Mouse (Mus musculus) thymus, postnatal 25 days (tissue): ENCODE results near the gene Znhit1.

Experiments
- DNase-seq: peaks from one replicate; pipeline ENCODE4 v3.0.0; 2022

Gene Znhit1

DNA sequence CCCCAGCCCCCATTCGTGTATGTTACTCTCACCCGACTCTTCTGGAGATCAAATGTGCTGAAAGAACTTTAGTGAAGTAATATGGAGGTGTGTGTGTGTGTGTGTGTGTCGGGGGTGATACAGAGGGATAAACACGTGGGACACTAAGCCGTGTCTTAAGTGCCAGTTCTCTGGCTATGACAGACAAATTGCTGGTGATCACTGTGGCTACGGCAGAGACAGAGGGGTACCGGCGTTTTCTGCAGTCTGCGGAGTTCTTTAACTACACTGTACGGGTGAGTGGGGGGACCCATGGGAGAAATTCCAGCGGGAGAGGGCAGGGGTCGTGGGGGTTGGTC is at the start of gene Znhit1:
Gene Znhit1 (minus strand): TSS at position 88 of the 338 bp plus-strand sequence.
- DNase-seq, result peak; percentile 8

DNA sequence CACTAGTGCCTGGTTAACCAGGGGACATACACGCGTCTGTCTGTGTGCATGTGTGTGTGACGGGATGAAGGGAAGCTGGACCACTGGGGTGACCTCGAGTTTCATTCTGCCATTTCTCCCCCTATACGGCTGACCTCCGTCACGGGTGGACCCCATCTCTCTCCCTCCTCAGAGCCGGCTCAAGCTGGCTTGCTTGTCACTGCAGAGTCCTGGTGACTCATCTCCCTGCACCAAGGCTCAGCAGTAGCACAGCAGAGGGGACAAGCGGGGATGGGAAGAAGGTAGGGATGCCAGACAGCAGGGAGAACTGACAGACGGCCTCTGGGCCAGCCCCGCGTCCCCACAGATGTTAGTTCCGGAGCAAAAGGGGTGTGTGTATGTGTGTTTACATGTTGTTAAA is 48.4 kb upstream of the Znhit1 start:
- no peak for DNase-seq

DNA sequence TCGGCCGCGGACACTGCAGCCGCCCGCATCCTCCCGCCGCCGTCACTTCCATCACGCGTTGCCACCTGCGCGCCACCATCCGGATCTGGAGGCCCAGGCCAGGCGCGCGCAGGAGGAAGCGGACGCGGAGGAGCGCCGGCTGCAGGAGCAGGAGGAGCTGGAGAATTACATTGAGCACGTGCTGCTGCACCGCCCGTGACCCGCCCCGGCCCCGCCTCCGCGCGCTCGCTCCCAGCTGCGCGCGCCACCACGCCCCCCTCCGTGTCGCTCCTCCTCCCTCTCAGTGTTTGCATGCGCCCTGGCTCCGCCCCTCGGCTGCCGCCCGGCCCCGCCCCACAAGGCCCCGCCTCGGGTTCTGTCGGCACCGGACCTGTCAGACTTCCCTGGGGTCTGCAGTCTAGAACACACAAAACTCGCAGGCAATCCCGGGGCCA is 44.8 kb upstream of the Znhit1 start:
- peak; percentile 90 for DNase-seq

DNA sequence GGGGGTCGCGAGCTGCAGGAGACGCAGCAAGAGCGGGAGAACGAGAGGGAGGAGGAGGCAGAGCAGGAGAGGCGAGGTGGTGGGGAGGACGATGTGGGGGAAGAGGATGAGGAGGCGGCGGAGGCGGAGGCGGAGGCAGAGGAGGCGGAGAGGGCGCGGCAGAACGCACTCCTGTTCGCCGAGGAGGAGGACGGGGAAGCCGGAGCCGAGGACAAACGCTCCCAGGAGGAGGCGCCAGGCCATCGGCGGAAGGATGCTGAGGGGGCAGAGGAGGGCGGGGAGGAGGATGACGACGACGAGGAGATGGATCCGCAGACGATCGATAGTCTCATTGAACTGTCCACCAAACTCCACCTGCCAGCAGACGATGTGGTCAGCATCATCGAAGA is 44.2 kb upstream of the Znhit1 start:
- DNase-seq, result peak; percentile 26

DNA sequence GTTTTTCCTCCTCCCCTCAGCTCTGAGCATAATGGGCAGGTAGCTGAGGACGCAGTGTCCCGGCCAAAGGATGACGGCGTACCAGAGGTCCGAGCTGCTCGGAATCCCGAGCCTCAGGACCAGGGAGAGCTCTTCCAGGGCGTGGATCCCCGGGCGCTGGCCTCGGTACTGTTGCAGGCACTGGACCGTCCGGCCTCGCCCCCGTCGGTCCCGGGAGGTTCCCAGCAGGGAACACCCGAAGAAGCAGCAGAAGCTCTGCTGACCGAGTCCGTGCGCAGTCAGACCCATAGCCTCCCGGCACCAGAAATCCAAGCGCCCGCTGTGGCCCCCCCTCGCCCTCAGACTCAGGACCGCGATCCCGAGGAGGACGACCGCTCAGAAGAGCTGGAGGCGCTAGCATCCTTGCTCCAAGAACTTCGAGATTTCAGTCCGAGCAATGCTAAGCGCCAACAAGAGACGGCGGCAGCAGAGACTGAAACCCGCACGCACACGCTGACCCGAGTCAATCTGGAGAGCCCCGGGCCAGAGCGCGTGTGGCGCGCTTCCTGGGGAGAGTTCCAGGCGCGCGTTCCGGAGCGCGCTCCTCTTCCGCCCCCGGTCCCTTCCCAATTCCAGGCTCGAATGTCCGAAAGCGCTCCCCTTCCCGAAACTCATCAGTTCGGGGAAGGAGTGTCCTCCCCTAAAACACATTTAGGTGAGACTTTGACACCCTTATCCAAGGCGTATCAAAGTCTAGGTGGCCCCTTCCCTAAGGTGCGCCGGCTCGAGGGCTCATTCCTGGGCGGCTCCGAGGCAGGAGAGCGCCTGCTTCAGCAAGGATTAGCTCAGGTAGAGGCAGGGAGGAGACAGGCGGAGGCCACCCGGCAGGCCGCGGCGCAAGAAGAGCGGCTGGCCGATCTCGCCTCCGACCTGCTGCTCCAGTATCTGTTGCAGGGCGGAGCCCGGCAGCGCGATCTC is 43.5 kb upstream of the Znhit1 start:
- DNase-seq, result no peak

DNA sequence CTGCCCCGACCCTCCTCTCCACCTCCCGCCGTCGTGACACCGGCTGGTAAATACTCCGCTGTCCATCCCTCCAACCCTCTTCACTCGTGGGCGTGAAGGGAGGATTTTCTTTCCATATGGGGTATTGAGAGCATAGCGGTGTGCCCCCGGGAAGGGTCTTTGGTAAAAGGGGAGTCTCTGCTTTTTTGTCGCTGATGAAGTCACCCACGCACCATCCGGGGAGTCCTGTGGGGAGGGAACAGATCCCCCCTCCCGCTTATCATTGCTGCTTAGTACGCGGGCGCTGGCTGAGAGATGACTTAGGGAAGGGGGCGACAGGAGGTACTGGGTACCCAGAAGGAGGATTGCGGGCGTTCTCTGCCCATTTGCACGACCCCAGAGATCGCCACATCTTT is 42.6 kb upstream of the Znhit1 start:
- DNase-seq, result no peak

DNA sequence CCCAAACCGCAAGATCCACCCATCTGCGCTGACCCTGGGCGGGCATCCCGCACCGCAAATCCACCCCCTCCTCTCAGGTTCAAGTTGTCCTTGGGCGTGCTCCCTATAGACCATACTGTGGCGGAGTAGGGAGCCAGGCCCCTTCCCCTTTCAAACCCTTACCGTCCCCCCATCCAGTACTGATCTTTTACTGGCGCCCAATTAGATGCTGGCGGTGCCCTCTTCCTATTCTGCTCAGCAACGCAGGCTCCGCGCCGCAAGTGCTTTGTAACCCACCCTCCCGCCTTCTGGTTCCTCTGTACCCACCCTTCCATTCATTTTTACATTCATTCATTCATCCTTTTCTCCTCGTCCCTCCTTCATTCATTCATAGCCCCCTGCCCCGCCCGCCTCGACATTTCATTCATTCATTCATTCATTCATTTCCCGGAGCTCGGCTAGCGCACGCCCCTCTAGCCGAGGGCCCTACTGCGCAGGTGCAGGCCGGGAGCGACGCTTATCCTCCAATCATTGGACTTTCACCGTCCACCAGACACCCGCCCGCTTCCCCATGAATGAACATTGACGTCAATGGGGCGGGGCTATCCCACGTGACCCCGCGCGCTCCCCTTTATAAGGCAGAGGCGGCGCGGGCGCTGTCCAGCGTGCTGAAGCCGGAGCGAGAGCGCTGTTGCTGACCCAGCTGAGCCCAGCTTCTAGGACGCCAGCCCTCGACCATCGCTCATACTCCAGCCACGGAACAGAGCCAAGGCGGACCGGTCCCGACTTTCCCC is 42.0 kb upstream of the Znhit1 start:
- DNase-seq, result peak; percentile 91

DNA sequence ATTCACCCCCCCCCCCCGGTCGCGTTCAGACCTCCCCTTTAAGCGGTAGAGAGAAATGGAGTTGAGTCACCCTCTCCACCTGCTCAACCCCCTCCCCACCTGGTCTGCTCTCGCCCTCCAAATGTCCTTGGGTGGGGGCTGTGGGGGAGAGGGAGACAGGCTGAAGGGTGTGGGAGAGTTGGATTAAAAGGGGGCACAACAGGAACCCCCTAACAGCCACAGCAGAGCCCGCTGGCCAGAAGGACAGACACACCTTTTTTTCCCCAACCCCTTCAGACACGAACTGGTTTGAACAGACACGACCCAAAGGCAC is 41.4 kb upstream of the Znhit1 start:
- no peak for DNase-seq

DNA sequence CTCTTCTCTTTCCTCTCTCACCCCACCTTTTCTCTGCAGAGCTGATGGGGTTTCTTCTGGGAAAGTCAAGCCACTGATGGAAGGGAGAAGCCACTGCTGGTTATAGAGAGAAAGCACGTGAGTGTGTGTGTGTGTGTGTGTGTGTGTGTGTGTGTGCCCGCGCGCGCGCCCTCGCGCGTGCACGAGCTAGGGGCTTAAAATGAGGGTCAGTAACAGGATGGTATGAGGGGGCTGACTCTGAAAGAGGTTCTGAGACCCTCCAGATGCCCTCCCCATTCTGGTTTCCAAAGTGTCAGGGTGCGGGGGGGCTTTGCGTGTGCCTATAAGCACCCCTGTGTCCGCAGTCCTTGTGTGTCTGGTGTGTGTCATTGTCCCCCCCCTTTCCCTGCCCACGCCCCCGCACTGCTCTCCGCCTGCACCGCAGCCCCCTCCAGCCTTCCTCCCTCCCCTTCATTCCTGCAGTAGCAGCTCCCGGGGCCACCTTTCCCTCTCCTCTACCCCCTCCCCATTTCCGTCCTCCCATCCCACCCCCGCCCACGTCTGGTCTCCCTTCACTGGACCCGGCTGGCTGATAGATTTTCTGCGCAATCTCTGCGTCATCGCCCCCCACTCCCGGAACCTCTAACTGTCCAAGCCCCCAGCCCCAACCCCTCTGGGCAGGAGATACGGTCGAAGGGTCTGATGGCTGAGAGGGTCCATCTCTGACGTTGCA is 40.9 kb upstream of the Znhit1 start:
- no peak for DNase-seq

DNA sequence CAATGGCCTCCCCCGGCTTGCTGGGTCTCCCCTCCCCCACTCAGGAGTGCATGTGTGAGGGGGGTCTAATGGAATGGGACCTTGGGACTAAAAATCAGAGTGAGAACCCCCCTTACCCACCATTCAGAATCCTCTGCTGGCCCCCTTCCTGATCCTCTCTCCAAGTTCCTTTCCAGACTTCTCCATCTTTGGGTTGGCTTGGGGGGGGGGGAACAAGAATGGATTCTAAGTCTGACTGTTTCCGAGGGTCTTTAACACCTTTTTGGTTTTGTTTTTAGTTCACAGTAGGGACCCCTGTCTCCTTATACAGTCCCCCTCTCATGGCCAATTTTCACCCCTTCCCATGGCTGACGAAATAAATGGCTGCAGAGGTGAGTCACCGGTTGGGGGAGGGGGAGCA is 38.3 kb upstream of the Znhit1 start, which contains the start of gene Vgf:
Gene Vgf (plus strand): TSS at position 301 of the 400 bp plus-strand sequence.
- no peak for DNase-seq

DNA sequence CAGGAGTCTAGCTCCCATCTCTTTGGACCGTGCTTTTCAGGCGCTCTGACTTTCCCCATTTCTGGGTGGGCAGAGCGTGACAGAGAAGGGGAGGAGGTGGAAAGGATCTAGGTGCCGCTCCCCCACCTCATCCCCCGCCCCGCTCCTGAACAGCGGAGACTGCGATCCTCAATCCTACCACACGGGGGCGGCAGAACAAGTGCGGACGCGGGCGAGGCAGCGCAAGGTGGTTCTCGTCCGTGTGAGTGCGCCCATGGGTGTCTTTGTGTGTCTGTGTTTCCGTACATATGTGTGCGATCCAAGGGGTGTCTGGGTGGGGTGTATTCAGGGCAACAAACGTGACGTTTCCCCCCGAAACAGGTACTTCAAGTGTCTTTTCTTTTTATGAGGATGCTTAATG is 37.3 kb upstream of the Znhit1 start:
- DNase-seq, result peak; percentile 84

DNA sequence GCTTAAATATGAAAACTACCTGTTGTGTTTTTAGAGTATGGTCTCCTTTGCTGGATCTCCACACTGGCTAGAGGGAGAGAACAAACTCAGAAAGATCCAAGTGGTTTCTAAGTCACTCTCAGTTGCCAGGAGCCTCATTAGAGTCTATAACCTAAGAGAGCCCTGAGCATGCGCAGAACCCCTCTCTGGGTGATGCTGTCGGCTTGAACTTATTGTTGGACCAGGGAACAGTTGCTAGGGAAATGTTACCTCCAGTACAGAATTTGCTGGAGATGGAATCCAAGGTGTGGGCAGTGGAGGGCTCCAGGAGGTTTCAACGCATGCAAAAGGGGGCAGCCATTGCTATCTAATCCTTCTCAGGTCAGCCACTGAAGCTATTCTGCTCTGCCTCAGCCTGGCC is 36.5 kb upstream of the Znhit1 start:
- no peak for DNase-seq

DNA sequence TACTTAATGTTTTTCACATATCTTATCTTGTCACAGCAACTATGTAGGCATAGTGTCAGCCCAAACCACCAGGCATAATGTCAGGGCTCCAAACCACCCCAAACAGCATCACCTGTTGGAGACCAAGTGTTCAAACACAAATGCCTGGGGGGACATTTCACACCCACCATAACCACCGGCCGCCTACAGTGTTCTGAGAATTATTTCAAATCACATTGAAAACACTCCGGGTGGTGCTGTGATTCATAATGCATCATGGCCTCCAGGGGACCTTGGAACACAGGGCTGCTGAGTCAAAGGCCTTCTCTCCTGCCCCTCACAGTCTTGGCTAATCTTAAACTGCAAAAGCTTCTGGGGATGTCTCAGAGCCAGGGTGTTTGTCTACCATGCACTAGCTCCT is 28.1 kb upstream of the Znhit1 start:
- DNase-seq, result no peak

DNA sequence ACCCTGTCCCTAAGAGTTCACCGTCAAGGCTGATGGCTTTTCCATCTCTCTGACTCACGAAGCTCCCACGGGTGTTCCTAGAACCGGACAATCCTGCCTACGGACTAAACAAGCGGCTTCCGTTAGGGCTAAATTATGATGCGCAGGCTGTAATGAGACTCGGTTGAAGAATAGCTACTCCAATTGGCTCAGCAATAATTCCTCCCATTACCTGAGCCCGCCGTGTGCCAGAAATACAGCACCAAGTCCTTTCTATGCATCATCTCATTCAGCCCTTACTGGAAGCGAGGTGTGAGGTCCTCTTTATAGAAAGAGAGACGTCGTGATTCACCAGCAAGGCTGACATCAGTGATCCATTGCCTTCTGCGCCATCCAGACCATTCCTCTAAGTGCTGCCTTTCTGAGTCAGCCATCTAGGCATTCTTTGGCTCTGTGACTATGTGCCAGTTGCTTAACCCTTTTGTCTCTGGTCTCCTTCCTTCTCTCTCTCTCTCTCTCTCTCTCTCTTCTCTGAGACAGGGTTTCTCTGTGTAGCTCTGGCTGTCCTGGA is 24.7 kb upstream of the Znhit1 start:
- DNase-seq, result no peak

DNA sequence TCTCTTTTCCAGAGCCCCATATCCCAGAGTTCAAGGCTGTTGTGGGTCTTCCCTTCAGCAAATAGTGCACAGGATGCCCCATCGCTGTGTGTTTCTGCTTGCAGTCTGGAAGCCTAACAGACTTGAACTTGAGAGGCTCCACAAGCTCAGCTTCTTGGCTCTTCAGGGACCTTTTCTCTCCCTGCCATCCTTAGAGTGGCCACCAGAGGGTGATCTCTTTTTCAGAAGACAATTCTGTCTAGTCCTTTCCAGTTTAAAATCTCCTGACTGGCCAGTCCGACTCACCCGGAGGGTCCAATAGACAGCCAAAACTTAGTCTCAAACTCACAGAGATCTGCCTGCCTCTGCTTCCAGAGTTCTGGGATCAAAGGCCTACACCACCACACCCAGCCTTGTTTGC is 22.2 kb upstream of the Znhit1 start:
- DNase-seq, result peak; percentile 39

DNA sequence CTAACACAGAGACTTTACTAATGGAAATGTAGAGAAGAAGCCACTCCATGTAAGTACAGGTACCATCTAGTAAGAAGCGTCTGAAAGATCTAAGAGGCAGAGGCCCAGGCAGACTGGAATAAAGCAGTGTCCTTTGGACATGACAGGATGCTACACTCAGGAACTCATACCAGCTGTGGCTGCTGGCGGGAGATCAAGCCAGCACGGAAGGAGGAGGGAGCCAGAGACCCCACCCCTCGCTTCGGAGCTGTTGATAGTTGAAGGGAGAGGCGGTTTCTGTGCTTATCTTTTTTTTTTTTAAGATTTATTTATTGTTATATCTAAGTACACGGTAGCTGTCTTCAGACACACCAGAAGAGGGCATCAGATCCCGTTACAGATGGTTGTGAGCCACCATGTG is 19.5 kb upstream of the Znhit1 start:
- no peak for DNase-seq

DNA sequence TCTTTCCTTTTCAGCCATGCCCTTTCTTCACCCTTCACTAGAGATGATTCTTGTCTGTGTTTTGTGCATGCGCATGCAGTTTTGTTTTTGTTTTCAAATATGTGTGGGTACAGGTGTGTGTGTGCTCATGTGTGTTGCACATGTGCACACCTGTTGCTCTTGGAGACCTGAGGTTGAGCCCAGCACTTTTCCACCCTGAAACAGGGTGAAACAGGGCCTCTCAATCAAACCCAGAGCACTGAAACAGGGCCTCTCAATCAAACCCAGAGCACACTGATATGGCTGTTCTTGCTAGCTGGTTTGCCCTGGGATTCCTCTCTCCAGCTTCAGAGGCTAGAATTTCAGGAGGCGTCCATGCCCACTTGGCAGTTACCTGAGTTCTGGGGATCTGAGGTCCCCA is 12.8 kb upstream of the Znhit1 start:
- no peak for DNase-seq

DNA sequence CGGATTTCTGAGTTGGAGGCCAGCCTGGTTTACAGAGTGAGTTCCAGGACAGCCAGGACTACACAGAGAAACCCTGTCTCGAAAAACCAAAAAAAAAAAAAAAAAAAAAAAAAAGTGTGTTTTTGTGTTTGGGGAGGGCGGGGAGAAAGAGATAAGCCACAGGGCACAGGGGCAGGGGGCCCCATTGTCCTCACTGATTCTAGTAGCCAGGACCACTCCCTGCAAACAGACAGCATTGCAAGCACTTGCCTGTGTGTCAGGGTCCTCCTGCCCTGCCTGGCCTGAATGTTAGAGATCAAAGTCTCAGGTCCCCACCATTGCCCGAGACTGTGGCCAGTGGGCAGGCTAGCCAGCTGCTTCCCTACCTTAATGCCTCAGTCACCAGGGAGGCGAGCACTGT is 11.6 kb upstream of the Znhit1 start:
- DNase-seq, result no peak

DNA sequence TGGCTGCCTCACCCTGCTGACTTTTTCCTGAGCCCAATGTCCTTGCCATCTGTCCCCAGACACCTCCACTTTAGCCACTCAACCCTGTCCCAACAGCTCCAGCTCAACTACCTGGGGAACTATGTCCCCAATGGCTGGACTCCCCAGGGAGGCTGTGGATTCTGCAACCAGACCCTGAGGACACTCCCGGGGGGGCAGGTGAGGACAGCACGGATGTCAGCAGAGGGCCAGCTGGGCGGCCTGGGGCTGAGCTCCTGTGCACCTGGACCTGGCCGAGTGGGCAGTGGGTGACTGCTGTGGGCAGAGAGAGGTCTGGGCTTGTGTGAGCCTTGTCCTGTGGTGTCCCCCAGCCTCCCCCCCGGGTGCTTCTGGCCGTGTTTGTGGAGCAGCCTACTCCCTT is 2.0 kb upstream of the Znhit1 start:
- DNase-seq, result no peak

DNA sequence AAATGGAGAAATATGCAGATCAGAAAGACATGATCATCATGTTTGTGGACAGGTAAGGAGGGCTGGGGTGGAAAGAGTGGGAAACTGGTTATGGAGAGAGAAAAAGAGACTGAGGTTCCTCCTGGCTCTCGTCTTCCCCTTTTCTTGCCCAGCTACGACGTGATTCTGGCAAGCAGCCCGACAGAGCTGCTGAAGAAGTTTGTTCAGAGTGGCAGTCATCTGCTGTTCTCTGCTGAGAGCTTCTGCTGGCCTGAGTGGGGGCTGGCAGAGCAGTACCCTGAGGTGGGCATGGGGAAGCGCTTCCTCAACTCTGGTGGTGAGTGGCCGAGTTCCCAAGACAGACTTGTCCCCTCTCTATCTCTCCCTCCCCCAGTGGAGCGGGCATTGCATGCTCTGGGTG is 599 bp upstream of the Znhit1 start:
- DNase-seq, result no peak

DNA sequence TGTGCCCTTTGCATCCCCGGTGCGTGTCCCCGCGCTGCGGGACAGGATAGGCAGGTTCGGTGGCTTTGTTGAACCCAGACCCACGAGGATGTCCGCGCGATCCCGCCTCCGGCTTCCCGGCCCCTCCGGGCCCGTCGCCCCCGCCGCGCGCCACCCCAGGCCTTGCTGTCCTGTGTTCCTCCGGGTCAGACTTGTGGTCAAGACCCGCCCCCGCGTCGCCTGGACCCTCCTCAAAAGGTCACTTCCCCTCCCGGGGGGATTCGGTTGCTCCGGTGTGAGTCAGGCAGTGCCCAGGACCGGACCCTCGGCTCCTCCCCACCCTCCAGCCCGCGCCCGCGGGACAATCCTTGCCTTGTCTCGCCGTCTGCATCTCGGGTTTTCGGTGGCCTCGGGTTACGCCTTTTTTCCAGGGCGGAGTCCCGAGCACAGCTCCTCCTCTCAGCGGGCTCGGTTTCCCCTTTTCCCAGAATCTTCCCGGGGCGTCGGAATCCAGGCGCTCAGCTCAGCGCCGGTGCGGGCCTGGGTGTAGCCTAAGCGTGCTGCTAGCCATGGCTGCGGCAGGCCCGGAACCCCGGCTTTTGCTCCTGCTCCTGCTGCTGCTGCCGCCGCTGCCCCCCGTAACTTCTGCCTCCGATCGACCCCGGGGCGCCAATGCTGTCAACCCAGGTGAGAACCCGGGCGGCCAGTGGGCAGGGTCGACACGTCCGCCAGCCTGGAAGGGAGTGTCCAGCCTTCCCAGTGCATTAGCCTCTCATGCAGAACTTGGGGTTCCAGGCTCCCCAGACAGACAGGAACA is 485 bp downstream of the Znhit1 start:
- no peak for DNase-seq

DNA sequence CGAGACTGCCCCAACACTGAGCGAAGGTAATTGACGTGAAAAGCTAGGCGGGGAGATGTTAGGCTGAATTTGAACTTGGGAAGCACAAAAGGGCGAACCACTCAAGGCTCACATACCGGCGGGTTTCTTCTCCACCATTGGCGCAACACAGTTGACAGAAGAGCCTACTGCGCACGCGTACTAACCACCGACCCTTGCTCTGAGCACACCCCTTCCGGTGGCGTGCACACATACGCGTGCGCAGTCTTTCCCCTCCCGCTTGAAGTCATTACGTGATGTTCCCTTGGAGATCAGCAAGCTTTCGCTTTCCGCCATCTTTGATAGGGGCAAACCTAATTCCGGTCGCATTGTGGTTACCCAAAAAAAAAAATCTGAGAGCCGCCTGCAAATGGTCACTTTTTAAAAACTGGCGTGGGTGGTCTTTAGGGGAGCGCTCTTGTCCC is 1.1 kb downstream of the Znhit1 start, which contains the start of gene Plod3:
Gene Plod3 (plus strand): TSS at position 325 of the 443 bp plus-strand sequence.
- DNase-seq, result peak; percentile 94
